Mouse (Mus musculus) spleen, postnatal 4 days (tissue): ENCODE measurements around the gene Ppp1r12b.

ENCODE experiments used
- DNase-seq, 2 experiments: peaks; one replicate each; pipeline ENCODE4 v3.0.0; 2022; ENCODE audit warnings: low spot score in 2 of 2

Gene Ppp1r12b

DNA sequence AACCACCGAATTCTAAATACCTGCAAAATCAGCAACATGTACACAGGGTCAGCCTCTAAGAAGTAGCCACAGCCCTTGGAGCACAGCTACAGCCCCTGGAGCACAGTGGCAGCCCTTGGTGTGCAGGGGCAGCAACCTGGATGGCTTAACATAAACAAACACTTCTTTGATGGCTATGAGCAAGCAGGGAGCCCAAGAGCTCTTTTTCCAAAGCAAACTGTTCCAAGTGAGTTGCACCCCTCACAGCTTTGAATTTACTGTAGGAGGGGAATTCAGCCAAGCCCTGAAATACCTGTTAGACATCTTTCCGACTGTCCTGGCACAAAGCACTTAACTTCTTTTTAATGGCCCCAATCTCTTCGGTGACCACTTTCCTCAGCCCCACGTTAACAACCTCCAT lies 14.9 kb downstream of the Ppp1r12b start:
- no peak for DNase-seq

DNA sequence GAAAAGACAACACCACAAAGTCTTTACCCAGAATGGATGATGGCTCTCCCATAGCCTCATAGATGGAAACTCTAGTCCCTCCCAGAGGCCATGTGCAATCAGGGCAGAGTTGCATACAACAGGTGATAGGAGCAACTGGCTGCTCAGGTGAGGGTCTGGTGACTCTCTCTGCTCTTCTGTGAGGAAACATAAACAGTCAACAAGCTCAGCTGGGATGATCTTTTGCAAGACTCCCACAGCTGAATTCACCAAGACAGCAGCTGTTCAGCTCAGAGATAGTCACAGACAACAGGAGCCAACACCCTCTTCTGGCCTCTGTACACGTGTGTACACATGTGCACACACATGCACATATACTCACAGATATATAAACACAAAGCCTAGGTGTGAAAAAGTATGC lies 17.5 kb downstream of the Ppp1r12b start:
- DNase-seq, result no peak

DNA sequence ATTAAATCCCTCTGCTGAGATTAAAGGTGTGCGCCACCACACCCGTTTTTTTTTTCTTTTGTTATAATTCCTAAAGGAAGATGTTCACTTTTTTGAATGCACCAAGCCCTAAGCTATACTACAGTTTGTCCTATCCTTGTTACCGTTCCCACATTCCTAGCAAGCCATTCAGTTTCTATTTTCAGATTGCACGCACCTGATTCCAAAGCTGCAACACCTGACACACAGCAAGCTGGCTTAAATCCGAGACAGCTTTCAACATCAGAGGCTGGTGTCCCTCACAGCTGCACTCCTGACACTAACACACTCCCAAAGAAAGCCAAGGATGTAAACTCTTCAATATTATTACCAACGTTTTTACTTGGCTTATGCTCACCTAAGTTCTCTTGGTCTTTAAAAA lies 19.4 kb downstream of the Ppp1r12b start:
- DNase-seq, result no peak

DNA sequence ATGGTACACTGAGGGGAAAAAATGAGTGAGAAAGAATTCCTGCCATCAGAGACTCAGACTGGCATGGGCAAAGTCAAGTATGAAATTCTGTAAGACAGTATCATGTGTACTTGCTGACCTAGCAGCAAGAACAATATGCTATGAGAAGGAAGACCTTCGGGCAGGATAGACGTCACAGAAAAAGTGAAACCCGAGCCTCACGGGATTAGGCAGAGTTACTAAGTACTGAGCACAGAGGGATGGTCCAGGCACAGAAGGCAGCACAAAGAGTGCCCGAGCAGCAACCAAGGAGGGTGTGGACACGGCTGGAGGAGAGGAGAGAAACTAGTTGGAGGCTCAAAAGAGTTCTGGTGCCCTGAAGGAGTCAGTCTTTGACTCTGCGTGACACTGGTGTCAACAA lies 23.3 kb downstream of the Ppp1r12b start:
- DNase-seq, result no peak

DNA sequence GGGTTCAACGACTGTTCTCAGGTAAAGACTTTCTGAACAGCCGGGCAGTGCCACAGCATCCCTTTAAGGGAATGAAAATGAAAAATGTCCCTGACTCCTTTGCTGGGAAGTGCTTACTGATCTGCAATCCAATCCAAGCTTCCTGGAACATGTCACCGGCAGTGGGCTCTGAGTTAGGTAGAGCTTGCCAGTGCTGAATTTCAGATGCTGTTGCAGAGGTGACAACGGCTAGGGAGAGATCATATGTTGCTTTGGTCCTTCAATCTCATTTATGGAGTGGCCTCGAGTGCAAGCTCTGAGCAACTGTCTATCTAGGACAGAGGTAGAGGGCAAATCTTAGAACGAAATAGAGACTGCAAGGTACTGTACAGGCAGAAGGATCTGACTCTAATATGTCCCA lies 36.7 kb downstream of the Ppp1r12b start:
- no peak for DNase-seq

DNA sequence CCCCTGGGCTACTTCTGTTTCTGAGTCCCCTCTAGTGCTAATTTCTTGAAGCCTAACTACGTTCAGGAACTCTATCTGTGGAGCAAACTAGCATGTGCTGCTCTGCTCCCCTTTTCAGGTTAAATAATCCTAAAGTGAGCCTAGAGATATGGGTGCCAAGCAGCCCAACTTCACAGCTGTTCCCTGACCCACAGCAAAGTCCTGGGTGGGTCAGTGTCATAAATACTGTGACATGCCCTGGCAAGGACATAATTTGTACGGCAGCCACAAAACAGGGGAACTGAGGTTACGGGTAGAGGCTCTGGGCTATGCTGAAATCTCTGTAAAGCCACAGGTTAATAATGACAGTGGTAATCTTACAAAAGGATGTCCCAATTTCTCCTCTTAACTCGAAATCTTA lies 40.3 kb downstream of the Ppp1r12b start:
- DNase-seq, result no peak

DNA sequence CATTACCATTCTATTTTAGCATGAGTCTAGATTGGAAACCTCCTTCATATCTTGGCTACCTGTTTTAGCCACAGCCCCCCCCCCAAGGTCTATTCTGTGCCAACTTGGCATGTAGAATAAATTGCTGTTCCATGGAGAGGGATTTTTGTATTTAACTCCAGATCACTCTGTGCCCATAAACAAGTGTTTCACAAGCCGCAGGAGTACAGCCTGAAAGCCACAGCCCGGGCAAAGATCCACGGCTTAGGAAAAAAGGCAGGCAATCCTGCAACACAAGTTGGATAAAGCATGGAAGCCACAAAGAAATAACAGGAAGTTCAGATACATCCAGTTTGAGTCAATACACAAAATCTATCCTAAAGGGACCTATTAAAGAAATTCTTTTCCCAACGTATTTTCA lies 42.2 kb downstream of the Ppp1r12b start:
- DNase-seq, result no peak

DNA sequence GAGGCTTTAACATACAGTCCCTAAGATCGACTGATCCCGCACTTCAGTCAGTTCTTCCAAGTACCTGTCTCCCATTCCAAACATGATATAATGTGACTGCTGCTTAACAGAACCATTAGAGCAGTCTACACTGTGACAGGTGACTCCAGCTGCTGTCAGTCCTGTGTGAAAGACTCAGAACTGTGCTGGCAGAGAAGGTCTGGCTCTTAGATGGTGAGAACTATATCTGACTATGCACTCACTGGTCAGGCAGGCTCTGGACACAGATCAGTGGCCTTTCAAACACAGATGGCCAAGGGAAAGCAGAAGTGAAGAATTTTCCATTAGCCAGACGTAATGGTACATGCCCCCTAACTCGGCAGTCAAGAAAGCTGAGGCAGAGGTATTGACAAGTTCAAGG lies 43.9 kb downstream of the Ppp1r12b start:
- no peak for DNase-seq

DNA sequence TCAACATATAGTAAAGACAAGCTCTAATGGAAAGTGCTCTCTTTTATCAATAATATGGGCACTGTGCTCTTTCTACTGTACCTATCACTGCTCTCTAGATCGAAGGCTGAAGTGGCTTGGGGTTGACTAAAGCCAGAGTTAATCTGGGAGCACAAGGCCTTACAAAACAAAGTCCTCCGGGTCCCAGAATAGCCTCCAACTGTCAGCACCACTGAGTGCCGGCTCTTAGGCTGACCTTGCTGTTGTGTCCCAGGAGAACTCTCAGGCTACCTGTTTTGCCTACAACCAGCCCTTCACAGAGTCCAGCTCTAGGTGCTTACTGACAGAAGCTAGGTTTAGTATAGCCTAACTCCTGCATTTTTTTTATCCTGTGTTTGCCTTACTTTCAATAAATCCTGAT lies 45.7 kb downstream of the Ppp1r12b start:
- no peak for DNase-seq

DNA sequence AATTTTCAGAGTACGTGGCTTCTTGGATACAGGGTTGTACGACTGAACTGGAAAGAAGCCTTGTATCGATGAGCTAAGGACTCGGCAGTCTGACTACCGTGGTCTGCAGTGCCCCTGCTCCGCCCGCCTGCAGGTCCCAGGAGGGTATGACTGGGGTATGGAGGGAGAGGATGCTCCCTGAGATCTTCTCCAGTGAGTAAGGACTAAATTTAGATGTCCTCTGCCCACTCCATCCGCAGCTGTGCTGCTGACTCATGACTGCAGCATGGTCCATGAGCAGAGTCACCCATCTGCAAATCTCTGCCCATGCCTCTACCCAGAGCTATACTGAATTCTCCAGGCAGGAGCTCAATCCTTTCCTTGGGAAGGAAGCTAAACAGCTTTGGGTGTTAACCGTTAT lies 46.3 kb downstream of the Ppp1r12b start:
- no peak for DNase-seq

DNA sequence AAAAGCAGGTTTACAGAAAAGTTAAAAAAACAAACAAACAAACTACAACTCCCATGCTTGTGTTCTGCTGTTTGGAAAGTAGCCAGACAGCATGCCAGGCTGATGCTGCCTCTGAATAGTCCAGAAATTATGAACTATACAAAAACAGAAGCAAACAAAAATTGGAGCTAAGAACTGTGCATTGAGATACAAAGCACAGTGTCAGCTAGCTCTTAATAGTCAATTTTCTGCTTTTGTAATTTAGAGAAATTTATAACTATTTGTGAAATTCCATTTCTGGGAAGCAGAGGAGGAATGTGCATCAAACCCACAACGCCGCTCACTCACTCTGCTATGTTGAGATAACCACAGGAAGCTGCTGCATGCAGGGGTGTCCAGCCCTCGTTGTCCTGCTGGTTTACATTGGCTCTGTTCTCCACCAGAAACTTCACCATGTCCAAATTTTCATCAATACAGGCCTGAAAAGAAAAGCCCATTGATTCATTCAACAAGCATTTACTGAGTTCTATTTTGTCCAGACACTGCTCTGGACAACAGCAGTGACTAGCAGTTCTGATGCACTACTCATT lies 53.6 kb downstream of the Ppp1r12b start:
- no peak for DNase-seq

DNA sequence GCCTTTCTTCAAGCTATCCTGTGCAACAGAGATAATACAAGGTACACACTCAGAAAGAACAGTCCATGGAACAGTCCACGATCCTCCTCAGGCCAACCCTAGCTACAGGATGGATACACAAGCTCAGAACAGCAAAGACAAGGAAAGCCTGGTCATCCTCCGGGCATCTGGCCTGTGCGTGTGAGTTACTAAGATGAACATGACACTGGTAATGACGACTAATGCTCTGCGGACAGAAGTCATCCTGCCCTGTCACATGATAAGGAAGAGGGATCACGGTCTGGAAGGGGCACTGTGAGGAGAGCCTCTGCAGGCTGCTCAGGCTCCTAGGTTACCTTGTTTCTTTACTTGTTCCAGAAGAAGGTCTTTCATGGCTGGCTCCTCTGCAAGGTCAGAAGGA lies 59.7 kb downstream of the Ppp1r12b start:
- no peak for DNase-seq

DNA sequence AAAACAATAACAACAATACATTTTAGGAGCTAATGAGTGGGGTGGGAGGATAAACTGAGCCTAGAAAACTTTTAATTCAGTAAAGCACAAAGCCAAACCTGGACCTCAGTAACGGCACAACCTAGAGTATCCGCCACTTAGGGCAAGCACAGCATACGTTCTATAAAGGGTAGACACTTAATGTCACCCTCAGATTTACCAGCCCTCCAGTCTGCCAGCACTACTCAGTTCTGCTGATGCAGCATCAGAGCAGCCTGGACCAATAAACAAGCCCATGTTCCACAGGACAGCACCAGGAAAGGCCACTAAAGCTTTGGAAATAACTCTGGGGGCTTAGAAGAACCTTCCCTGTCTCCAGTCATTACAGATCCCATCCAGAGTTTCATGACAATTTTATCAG lies 60.9 kb downstream of the Ppp1r12b start:
- DNase-seq, result no peak

DNA sequence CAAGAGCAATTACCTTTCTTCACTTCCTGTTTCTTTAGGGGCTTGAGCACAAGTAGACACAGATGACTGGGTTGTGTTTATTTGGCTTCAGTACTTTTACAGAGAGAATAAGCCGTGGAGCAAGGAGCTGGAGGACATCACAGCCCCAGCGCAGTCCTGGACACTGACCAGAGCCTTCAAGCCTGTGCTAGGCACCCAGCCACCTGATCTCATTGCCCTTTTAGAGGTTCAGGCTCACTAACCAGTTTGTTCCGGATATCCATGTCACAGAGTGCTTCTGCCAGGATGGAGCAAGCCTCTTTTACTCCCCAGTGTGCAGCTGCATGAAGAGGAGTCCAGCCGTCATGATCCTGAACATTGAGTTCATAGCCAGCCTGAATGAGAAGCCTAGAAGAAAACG lies 63.8 kb downstream of the Ppp1r12b start:
- DNase-seq, result no peak

DNA sequence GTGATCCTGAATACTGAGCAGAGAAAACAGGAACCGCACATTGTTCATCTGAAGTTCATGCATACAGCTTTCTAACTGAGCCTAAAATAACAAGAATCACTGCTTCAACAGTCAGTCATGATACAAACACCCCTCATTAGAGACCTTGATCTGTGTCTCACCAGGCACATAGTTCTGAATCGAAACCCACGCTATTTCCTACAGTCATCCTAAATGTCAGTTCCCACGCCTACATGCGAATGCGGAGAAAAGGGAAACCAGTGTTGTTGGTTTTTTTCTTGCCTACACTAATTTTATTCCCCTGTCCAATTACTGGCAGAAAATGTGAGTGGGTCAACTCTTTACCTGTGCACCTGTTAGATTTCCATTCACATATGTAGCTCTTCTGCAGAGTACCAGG lies 66.1 kb downstream of the Ppp1r12b start:
- DNase-seq, result no peak

DNA sequence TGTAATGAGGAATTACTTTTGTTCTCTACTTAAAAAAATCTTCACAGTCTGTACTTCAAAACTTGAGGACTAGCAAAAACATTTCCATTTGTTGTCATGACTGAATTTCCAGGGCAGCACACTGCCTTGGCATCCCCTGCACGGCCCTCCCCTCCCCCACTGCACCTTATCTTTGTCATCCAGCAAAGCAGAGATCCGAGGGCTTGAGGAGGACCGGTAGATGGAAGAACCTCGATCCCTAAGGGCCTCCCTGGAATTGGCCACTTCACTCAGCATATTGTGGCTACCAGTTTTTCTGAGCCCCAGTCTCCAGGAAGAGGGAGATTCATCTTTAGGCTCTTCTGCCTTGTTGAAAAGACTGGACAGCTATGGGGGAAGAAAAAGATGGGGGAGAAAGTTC lies 79.9 kb downstream of the Ppp1r12b start:
- DNase-seq, result peak in 1 of 2 experiments; percentile 30

DNA sequence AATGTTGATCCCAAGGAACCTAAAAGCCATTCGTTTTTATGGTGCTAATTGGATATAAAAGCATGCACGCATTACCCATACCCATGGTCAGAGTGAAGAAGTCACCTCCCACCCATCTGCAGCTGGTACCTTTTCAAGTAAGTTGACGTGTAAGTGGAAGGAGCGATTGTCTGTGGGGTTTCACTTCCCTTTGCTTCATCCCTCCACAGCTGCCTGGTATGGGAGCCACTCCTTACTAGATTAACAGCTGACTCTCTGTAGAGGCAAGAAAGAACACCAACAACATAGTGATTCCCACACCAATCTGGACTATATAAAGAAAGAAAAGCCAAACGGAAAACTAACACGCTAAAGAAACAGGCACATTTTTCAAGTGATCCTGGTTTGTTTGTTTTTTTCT lies 83.1 kb downstream of the Ppp1r12b start:
- DNase-seq, result peak in 1 of 2 experiments; percentile 21

DNA sequence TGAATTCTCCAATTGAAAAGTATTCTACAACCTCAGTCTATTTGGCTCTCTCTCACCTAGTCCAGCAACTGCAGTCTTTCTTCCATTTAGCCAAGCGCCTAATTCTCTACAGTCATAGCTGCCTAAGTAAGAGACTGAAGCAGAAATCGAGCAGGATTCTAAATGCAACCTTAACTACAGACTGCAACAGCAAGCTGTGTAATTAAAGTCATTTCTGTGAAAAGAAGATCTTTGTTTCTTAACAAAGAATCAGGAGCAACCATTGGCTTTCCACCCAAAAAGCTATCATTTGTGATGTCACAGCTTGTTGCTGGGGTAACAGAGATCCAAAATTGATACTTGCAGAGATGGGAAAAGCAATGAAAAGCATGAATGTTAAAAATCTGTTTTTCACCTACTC lies 89.3 kb downstream of the Ppp1r12b start:
- DNase-seq, result no peak

DNA sequence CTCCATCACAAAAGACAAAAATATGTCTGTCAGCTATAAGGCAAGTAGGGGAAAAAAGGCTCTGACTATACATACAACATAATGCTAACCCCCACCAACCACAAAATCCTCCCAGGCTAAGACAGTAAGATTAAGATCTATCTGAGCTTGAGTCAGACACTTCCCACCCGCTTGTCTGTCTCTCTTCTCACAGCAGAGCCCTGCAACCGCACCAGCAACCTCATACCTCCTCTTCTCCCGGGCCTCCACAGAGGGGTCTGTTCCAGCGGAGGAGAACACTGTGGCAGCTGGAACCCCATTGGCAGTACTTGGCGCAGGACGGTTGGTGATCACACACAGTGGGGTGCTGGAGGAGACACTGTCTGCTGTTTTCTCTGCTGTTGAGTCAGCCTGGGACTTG lies 90.2 kb downstream of the Ppp1r12b start:
- DNase-seq, result no peak

DNA sequence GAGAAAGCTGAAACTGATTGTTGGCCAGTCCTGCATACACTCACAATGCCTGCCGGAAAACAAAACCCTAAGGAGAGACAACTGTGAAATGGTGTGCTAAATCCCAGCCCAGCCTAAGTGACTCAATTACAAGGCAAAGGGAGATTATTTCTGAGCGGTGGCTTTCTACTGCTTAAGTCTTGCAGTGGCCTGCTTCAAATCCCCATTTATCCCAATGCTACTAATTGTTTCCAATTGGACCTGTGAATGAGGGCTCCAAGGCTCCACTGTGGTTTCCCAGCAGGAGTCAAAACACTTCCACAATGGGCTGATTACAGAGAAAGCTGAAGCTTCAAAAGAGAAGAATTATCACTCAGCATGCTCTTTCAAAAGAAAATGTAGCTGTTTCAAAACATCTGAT lies 95.2 kb downstream of the Ppp1r12b start:
- no peak for DNase-seq

DNA sequence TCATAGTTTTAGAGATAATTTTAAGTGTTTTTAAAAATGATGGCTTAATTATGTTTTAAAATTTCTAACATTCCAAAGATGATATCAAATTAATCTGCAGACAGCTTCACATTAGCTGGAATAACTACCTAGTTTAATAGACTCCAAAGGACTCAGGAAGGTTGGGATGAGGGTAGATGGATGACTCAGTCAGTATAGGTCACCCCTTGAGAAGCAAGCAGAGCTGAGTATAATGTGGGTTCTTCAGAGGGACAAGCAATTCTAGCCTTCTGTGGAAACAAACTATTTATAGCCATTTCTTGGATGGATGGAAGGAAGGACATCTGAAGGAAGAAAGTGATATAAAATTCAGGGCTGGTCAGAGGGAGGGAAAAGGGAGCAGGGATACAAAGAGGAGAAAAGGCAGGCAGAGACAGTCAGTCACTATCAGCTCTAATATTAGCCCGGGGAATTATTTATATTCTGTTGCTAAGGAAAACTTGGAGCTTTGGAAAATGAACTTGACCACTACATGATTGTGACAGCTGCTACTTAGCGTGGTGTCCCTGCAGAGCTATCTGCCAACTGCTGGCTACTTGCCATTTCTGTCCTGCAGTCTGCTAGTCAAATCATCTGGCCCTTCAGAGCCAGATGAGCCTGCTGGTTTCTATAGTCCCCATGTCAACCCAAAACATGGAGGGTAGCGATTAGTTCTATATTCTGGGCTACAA lies 97.2 kb downstream of the Ppp1r12b start:
- no peak for DNase-seq

DNA sequence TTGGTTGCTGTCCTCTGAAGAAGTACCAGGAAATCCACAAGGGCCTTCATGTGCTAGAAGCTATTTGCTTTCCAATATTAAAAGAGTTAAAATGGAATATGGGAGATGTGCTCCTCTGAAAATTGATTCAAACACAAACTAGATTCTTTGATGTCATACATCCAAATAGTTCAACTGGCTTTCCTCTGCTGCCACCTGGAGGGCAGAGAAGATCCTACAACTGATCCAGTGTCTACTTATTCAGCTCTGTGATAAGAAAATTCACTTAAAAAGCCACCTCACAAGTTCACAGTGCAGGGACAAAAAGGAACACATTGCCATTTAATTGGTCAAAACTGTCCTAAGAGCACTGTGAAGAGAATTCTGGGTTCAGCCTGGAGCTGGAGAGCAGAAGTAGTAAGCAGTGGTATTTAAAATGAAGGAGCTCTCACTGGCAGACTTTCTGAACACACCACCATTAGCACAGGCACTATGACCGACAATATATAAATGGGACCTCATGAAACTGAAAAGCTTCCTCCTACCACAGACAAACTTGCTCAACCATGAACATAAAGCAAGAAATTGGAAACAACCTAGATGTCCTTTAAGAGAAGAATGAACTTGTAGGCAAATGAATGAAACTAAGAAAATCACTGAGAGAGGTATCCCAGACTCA lies 101.3 kb downstream of the Ppp1r12b start:
- peak; percentile 73 to 89 for DNase-seq

DNA sequence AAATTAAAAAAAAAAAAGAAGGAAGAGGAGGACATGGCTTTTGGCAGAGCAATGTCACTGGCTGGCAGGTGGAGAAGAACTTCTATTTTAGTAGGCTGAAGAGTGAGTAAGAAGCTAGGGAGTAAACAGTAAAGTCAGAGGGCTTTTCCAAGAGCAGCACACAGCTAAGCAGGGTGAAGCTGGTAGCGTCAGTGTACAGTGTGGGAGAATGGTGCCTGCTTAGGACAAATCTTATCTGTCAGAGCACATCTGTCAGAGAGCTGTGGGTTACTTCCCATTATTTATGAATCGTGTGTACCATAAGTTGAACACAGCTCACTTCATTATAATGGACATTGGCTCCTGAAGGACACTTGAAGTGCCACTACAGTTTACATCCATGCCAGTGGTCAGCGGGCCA lies 102.9 kb downstream of the Ppp1r12b start:
- no peak for DNase-seq

DNA sequence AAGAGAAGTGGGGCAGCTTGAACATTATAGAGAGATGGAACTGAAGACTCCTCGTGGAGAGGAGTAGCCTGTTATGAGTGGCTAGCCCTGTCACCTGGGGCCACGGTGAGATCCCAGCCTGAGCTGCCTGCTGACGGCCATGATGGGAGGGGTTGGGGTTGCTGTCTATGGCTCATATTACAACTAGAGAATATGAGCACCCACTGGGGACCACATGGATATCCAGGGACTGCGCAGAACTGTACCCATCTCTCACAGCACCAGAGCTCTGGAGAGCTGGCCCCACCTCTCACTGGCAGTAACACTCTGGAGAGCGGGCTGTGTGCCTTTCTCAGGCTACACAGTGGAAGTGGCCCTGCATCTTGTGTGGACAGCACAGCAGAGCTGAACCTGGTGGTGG lies 104.5 kb downstream of the Ppp1r12b start:
- DNase-seq, result no peak
